Mouse (Mus musculus) midbrain, embryonic 11.5 days (tissue): Measurements from ENCODE around the gene March1. TPM values are rescaled to one million over a fixed set of nuclear protein-coding genes. Genes with fewer than 3 reads are reported as not detected.

Experiments
- ATAC-seq: fragments of 200-750 bp; cut with Nextera tagmentation; 2 replicates; pipeline ENCODE4 v1.8.0; 2017; ENCODE audit warnings: moderate TSS enrichment, moderate library complexity; ENCODE audit not compliant: low FRiP score
- DNase-seq: peaks from one replicate; pipeline ENCODE4 v3.0.0; 2015; ENCODE audit warnings: low spot score; ENCODE audit errors: missing footprints
- H3K27ac ChIP-seq: fragments of 300-500 bp; sonication (generic); 2 replicates; pipeline ENCODE4 v1.5.1; 2014; ENCODE audit warnings: low read depth, low read length
- H3K27me3 ChIP-seq: fragments of 300-500 bp; sonication (generic); 2 replicates; pipeline ENCODE4 v1.6.1; 2014; ENCODE audit warnings: mild to moderate bottlenecking, low read length, moderate library complexity, mixed read lengths; ENCODE audit not compliant: control insufficient read depth, insufficient read depth
- H3K36me3 ChIP-seq: fragments of 300-500 bp; sonication (generic); 2 replicates; pipeline ENCODE4 v1.6.1; 2014; ENCODE audit warnings: mild to moderate bottlenecking, low read length, moderate library complexity, mixed read lengths; ENCODE audit not compliant: control insufficient read depth, insufficient read depth
- H3K4me1 ChIP-seq: fragments of 300-500 bp; sonication (generic); 2 replicates; pipeline ENCODE4 v1.6.1; 2014; ENCODE audit warnings: low read length; ENCODE audit not compliant: control insufficient read depth, insufficient read depth
- H3K4me2 ChIP-seq: fragments of 300-500 bp; sonication (generic); 2 replicates; pipeline ENCODE4 v1.6.1; 2014; ENCODE audit warnings: mild to moderate bottlenecking, moderate library complexity
- H3K4me3 ChIP-seq: fragments of 300-500 bp; sonication (generic); 2 replicates; pipeline ENCODE4 v1.5.1; 2014; ENCODE audit warnings: low read depth, low read length
- H3K9ac ChIP-seq: fragments of 300-500 bp; sonication (generic); 2 replicates; pipeline ENCODE4 v1.6.1; 2014; ENCODE audit warnings: low read length
- H3K9me3 ChIP-seq: fragments of 300-500 bp; sonication (generic); 2 replicates; pipeline ENCODE4 v1.6.1; 2016; ENCODE audit warnings: low read length; ENCODE audit not compliant: control insufficient read depth
- WGBS: fragments of 180-500 bp; shearing (Covaris S2); extraction: QIAGEN DNeasy Blood & Tissue Kit; methylation state at CpG from one replicate; pipeline ENCODE4 v1.1.7; 2014; 5-methylcytosine and 5-hydroxymethylcytosine counted together
- polyA plus RNA-seq: library from polyadenylated mRNA; unstranded; fragments of >200 nt; fragmentation: Nextera tagmentation; extraction: Ambion mirVana; gene quantifications from 2 replicates; pipeline ENCODE4 v1.2.1, GENCODE M21; 2014

The March1 gene
- polyA plus RNA-seq, 1 experiment from 2014 or later, result 7.4 TPM

GRCm38 (mm10) chr8:66486084-66486763, 868.5 kb downstream of the March1 start, which contains the start of gene Tma16:
Tma16 (minus strand) TSS chr8:66486530.
- Histone ChIP-seq H3K9ac (peak within 1 kb of the TSS; percentile 88), H3K4me2 (peak within 1 kb of the TSS; percentile 58), H3K4me3 (peak within 1 kb of the TSS; percentile 85), H3K27me3 (no peaks in the 10 kb centered on the region), H3K4me1 (no peaks in the 10 kb centered on the region), H3K9me3 (no peaks in the 10 kb centered on the region), H3K27ac (peak within 1 kb of the TSS; percentile 22; the same call in 1 of the 2 replicates), H3K36me3 (0 out of 2 replicates have a peak, but pooled peaks cover 4% of the 10 kb centered on the region)
- WGBS, result under 1% methylated on average over 36 of the region's 45 CpGs
- ATAC-seq, result peak; percentile 96
- DNase-seq, result peak; percentile 100

- no peak overlapping the region for H3K9ac ChIP-seq
- no peak for ATAC-seq
Measured at GRCm38 (mm10) chr8:66488556-66488955, 870.9 kb downstream of the March1 start.

GRCm38 (mm10) chr8:66490624-66491023, 872.9 kb downstream of the March1 start:
- ATAC-seq (no peak), DNase-seq (no peak)
- Histone ChIP-seq H3K27ac (no peak overlapping the region), H3K36me3 (no peaks in the 10 kb centered on the region), H3K4me2 (no peak overlapping the region), H3K9ac (no peak overlapping the region), H3K9me3 (no peaks in the 10 kb centered on the region), H3K4me3 (no peak overlapping the region), H3K4me1 (no peaks in the 10 kb centered on the region), H3K27me3 (no peaks in the 10 kb centered on the region)
- WGBS, result 87% methylated on average over 4 of the region's 4 CpGs

More at GRCm38 (mm10) chr8:66488556-66488955, 870.9 kb downstream of the March1 start:
- no peaks in the 10 kb centered on the region for H3K9me3 ChIP-seq
- H3K4me2 ChIP-seq, result no peak overlapping the region
- 36% methylated on average over 3 of the region's 3 CpGs for WGBS
- no peaks in the 10 kb centered on the region for H3K4me1 ChIP-seq
- no peaks in the 10 kb centered on the region for H3K36me3 ChIP-seq
- H3K4me3 ChIP-seq, result no peak overlapping the region
- H3K27me3 ChIP-seq, result no peaks in the 10 kb centered on the region
- no peak overlapping the region for H3K27ac ChIP-seq
- DNase-seq, result no peak

- no peak overlapping the region for H3K4me3 ChIP-seq
- WGBS, result 70% methylated on average over 2 of the region's 2 CpGs
- no peak overlapping the region for H3K9ac ChIP-seq
- H3K36me3 ChIP-seq, result no peaks in the 10 kb centered on the region
- H3K27ac ChIP-seq, result no peak overlapping the region
- DNase-seq (no peak), ATAC-seq (no peak)
- H3K4me1 ChIP-seq, result no peaks in the 10 kb centered on the region
- H3K9me3 ChIP-seq, result no peaks in the 10 kb centered on the region
- no peaks in the 10 kb centered on the region for H3K27me3 ChIP-seq
- no peak overlapping the region for H3K4me2 ChIP-seq
Measured at GRCm38 (mm10) chr8:66494496-66494895, 876.8 kb downstream of the March1 start.

- Histone ChIP-seq H3K27me3 (no peaks in the 10 kb centered on the region), H3K27ac (no peak overlapping the region), H3K9me3 (no peaks in the 10 kb centered on the region), H3K36me3 (no peaks in the 10 kb centered on the region), H3K4me3 (no peak overlapping the region), H3K4me1 (no peaks in the 10 kb centered on the region), H3K4me2 (no peak overlapping the region), H3K9ac (no peak overlapping the region)
- DNase-seq (peak; percentile 95), ATAC-seq (peak; percentile 86)
- WGBS, result 10% methylated on average over 8 of the region's 8 CpGs
Measured at GRCm38 (mm10) chr8:66495726-66496125, 878.0 kb downstream of the March1 start.

- Histone ChIP-seq H3K27ac (no peak overlapping the region), H3K4me2 (no peak overlapping the region), H3K4me3 (no peak overlapping the region), H3K9ac (no peak overlapping the region), H3K27me3 (no peaks in the 10 kb centered on the region), H3K9me3 (no peaks in the 10 kb centered on the region), H3K4me1 (no peaks in the 10 kb centered on the region), H3K36me3 (no peaks in the 10 kb centered on the region)
- DNase-seq, result peak; percentile 91
- peak; percentile 63 for ATAC-seq
- 41% methylated on average over 4 of the region's 4 CpGs for WGBS
Measured at GRCm38 (mm10) chr8:66496998-66497577, 879.4 kb downstream of the March1 start.

- WGBS, result 81% methylated on average over 2 of the region's 2 CpGs
- no peak overlapping the region for H3K4me2 ChIP-seq
- DNase-seq (no peak), ATAC-seq (no peak)
- no peaks in the 10 kb centered on the region for H3K27me3 ChIP-seq
- no peak overlapping the region for H3K9ac ChIP-seq
- no peak overlapping the region for H3K27ac ChIP-seq
- no peaks in the 10 kb centered on the region for H3K4me1 ChIP-seq
- no peak overlapping the region for H3K4me3 ChIP-seq
- no peaks in the 10 kb centered on the region for H3K9me3 ChIP-seq
- no peaks in the 10 kb centered on the region for H3K36me3 ChIP-seq
Measured at GRCm38 (mm10) chr8:66503381-66503780, 885.7 kb downstream of the March1 start.

- WGBS, result 96% methylated on average over 22 of the region's 22 CpGs
- Histone ChIP-seq H3K27me3 (no peaks in the 10 kb centered on the region), H3K4me2 (no peak within 1 kb of the TSS), H3K4me1 (no peaks in the 10 kb centered on the region), H3K36me3 (no peaks in the 10 kb centered on the region), H3K9ac (no peak within 1 kb of the TSS), H3K9me3 (no peaks in the 10 kb centered on the region), H3K27ac (no peak within 1 kb of the TSS), H3K4me3 (no peak within 1 kb of the TSS)
- ATAC-seq (no peak), DNase-seq (no peak)
Measured at GRCm38 (mm10) chr8:66511537-66511936, 893.8 kb downstream of the March1 start, which contains the start of gene Tktl2. Tktl2 (plus strand) TSS chr8:66511756.

- no peaks in the 10 kb centered on the region for H3K4me1 ChIP-seq
- H3K9ac ChIP-seq, result no peak overlapping the region
- H3K27ac ChIP-seq, result no peak overlapping the region
- no peaks in the 10 kb centered on the region for H3K27me3 ChIP-seq
- H3K4me2 ChIP-seq, result no peak overlapping the region
- no peaks in the 10 kb centered on the region for H3K9me3 ChIP-seq
- H3K4me3 ChIP-seq, result no peak overlapping the region
- ATAC-seq, result no peak
- no peaks in the 10 kb centered on the region for H3K36me3 ChIP-seq
- no peak for DNase-seq
- WGBS, result 87% methylated on average over 2 of the region's 2 CpGs
Measured at GRCm38 (mm10) chr8:66519149-66519548, 901.4 kb downstream of the March1 start.
